Mouse (Mus musculus) midbrain, postnatal 0 days (tissue): ENCODE measurements at regions not wholly inside any gene's neighbourhood (a gene's known extent, or its start where the extent isn't known, plus 50 kb on each side); places are given as distances from the start of the nearest gene placed in this dataset.

Source experiments
- ATAC-seq: fragments of 200-750 bp; cut with Nextera tagmentation; 2 replicates; pipeline ENCODE4 v1.8.0; 2017; ENCODE audit warnings: moderate number of reproducible peaks, mild to moderate bottlenecking, moderate TSS enrichment, moderate library complexity; ENCODE audit not compliant: low FRiP score
- DNase-seq: peaks from one replicate; pipeline ENCODE4 v3.0.0-alpha.2; 2015; ENCODE audit warnings: low spot score
- H3K27ac ChIP-seq: fragments of 300-500 bp; sonication (generic); 2 replicates; pipeline ENCODE4 v1.5.1; 2014; ENCODE audit warnings: low read depth, mild to moderate bottlenecking, low read length, mixed read lengths
- H3K27me3 ChIP-seq: fragments of 300-500 bp; sonication (generic); 2 replicates; pipeline ENCODE4 v1.6.1; 2014; ENCODE audit warnings: low read length, control low read depth, mixed read lengths; ENCODE audit not compliant: insufficient read depth
- H3K36me3 ChIP-seq: fragments of 300-500 bp; sonication (generic); 2 replicates; pipeline ENCODE4 v1.6.1; 2014; ENCODE audit warnings: low read length, control low read depth, mixed read lengths; ENCODE audit not compliant: insufficient read depth
- H3K4me1 ChIP-seq: fragments of 300-500 bp; sonication (generic); 2 replicates; pipeline ENCODE4 v1.6.1; 2014; ENCODE audit warnings: mild to moderate bottlenecking, control low read depth, antibody characterized with exemption, low read length, mixed read lengths; ENCODE audit not compliant: insufficient read depth
- H3K4me2 ChIP-seq: fragments of 300-500 bp; sonication (generic); 2 replicates; pipeline ENCODE4 v1.6.1; 2014; ENCODE audit warnings: low read depth, mild to moderate bottlenecking, low read length, mixed read lengths; ENCODE audit not compliant: poor library complexity, severe bottlenecking
- H3K4me3 ChIP-seq: fragments of 300-500 bp; sonication (generic); 2 replicates; pipeline ENCODE4 v1.5.1; 2014; ENCODE audit warnings: low read depth, mild to moderate bottlenecking, low read length, moderate library complexity
- H3K9ac ChIP-seq: fragments of 300-500 bp; sonication (generic); replicated peaks from 2 replicates; pipeline ENCODE4 v1.6.1; 2014; ENCODE audit warnings: mild to moderate bottlenecking, low read length, moderate library complexity, mixed read lengths; ENCODE audit not compliant: poor library complexity, severe bottlenecking
- H3K9me3 ChIP-seq: fragments of 300-500 bp; sonication (generic); 2 replicates; pipeline ENCODE4 v1.6.1; 2016; ENCODE audit warnings: low read length, control low read depth
- CTCF ChIP-seq: IDR thresholded peaks from 2 replicates; pipeline ENCODE4 v1.5.1; 2016; ENCODE audit warnings: antibody characterized with exemption, mild to moderate bottlenecking
- WGBS: fragments of 180-500 bp; shearing (Covaris S2); extraction: QIAGEN DNeasy Blood & Tissue Kit; methylation state at CpG from one replicate; pipeline ENCODE4 v1.1.7; 2014; 5-methylcytosine and 5-hydroxymethylcytosine counted together

- DNase-seq (no peak), ATAC-seq (no peak)
- 67% methylated on average over 5 of the region's 5 CpGs for WGBS
- H3K36me3 ChIP-seq = no peaks in the 10 kb centered on the region
- H3K27ac ChIP-seq = no peak overlapping the region
- TF ChIP-seq CTCF = no peak
- no peak overlapping the region for H3K4me2 ChIP-seq
- no peaks in the 10 kb centered on the region for H3K27me3 ChIP-seq
- H3K9ac ChIP-seq = no peak overlapping the region
- no peak overlapping the region for H3K4me3 ChIP-seq
- H3K9me3 ChIP-seq = no peaks in the 10 kb centered on the region
- H3K4me1 ChIP-seq = no peaks in the 10 kb centered on the region
Observed at GRCm38 (mm10) chr4:55453902-55454301, 78.4 kb downstream of the Klf4 start.

DNA sequence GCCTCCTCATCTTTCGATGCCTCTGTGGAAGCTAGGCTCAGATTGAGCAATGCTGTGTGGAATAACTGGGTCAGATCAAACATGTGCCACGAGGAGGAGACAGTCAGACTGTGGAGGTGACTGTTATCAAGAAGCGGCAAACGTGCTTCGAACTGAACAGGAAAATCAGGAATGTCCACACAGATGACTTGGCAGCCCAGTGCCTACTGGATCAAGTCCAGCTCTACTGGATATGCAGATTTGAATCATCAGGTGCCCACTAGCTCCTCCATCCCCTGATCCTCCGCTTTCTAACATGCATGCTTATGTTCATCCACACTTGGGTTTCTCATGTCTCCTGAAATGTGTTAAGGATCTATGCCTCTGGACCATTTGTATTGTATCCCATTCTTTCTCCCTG, 79.7 kb downstream of the Klf4 start:
- H3K4me1 ChIP-seq = no peaks in the 10 kb centered on the region
- H3K4me3 ChIP-seq = no peak overlapping the region
- 84% methylated on average over 6 of the region's 6 CpGs for WGBS
- TF ChIP-seq CTCF = no peak
- H3K4me2 ChIP-seq = no peak overlapping the region
- no peaks in the 10 kb centered on the region for H3K9me3 ChIP-seq
- no peaks in the 10 kb centered on the region for H3K27me3 ChIP-seq
- no peak overlapping the region for H3K9ac ChIP-seq
- no peak overlapping the region for H3K27ac ChIP-seq
- ATAC-seq = no peak
- H3K36me3 ChIP-seq = no peaks in the 10 kb centered on the region
- no peak for DNase-seq

- no peaks in the 10 kb centered on the region for H3K4me1 ChIP-seq
- ATAC-seq (no peak), DNase-seq (no peak)
- TF ChIP-seq CTCF = no peak
- no peak overlapping the region for H3K4me2 ChIP-seq
- H3K9ac ChIP-seq = no peak overlapping the region
- H3K4me3 ChIP-seq = no peak overlapping the region
- no peaks in the 10 kb centered on the region for H3K9me3 ChIP-seq
- H3K27ac ChIP-seq = no peak overlapping the region
- H3K27me3 ChIP-seq = no peaks in the 10 kb centered on the region
- WGBS = 84% methylated on average over 2 of the region's 2 CpGs
- no peaks in the 10 kb centered on the region for H3K36me3 ChIP-seq
Observed at GRCm38 (mm10) chr4:55451711-55452110, 80.6 kb downstream of the Klf4 start.

DNA sequence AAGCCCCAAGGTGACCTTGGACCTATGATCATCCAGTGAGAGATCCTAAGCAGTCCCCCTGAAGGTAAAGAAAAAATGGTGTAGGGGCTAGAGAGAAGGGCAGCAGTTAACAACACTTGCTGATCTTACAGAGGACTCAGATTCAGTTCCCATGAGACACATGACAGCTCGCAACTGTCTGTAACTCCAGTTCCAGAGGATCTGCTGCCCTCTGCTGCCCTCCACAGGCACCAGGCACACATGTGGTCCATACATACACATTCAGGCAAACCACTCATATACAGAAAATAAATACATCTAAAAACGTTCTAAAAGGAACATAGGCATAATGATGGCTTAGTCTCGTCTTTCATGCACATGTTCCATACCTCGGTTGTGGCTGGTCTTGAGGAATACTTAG, 81.2 kb downstream of the Klf4 start:
- Histone ChIP-seq H3K36me3 (no peaks in the 10 kb centered on the region), H3K9ac (no peak overlapping the region), H3K4me3 (no peak overlapping the region), H3K27me3 (no peaks in the 10 kb centered on the region), H3K27ac (no peak overlapping the region), H3K4me2 (no peak overlapping the region), H3K4me1 (no peaks in the 10 kb centered on the region), H3K9me3 (no peaks in the 10 kb centered on the region)
- DNase-seq = peak; percentile 18
- TF ChIP-seq CTCF = peak; percentile 46
- 72% methylated on average over 4 of the region's 4 CpGs for WGBS
- ATAC-seq = no peak

DNA sequence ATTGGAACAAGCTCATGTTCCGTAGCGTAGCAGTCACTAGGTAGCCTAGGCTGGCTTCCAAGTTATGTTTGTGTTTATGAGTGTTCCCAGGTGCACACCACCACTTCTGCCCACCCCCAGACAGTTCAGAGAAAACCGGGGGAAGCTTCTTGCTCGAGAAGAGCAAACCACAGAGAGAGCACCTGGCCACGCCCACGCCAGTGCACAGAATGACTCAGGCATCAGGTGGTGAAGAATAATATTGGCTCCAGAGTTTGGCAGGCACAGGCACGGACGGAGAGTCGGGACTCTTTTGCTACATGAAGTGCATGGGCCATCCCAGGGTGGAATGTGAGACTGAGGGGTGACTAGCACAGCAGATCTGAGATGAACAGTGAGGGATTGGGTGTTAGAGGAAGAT, 88.8 kb downstream of the Klf4 start:
- no peak overlapping the region for H3K27ac ChIP-seq
- no peak overlapping the region for H3K4me3 ChIP-seq
- no peak overlapping the region for H3K9ac ChIP-seq
- WGBS = 90% methylated on average over 9 of the region's 9 CpGs
- H3K9me3 ChIP-seq = no peaks in the 10 kb centered on the region
- no peak overlapping the region for H3K4me2 ChIP-seq
- H3K4me1 ChIP-seq = no peaks in the 10 kb centered on the region
- TF ChIP-seq CTCF = no peak
- H3K27me3 ChIP-seq = no peaks in the 10 kb centered on the region
- no peaks in the 10 kb centered on the region for H3K36me3 ChIP-seq
- DNase-seq (no peak), ATAC-seq (no peak)

DNA sequence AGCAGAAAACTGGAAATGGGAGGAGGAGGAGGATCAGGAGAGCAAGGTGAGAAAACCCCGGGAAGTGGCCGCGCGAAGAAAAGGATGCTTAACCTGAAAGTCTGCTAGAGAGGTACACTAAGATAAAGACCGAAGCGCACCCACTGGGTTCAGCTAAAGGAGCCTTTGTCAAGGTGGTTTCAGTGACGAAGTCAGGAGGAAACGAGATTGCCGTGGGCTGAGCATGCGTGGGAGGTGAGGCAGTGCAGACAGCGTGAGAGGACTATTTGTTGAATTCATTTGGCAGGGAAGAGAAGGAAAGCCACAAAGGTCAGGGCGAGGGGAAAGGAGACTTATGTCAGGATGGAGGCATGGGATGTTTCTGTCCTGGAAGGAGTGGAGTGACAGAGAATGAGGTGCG, 90.2 kb downstream of the Klf4 start:
- no peaks in the 10 kb centered on the region for H3K36me3 ChIP-seq
- WGBS = 67% methylated on average over 13 of the region's 13 CpGs
- DNase-seq (no peak), ATAC-seq (no peak)
- no peak overlapping the region for H3K27ac ChIP-seq
- H3K4me2 ChIP-seq = no peak overlapping the region
- no peaks in the 10 kb centered on the region for H3K9me3 ChIP-seq
- H3K4me1 ChIP-seq = no peaks in the 10 kb centered on the region
- H3K4me3 ChIP-seq = no peak overlapping the region
- H3K9ac ChIP-seq = no peak overlapping the region
- TF ChIP-seq CTCF = no peak
- H3K27me3 ChIP-seq = no peaks in the 10 kb centered on the region
